Mouse (Mus musculus) A20 (cell line): ENCODE results near the gene Chd2.

Experiments
- DNase-seq: peaks from one replicate; pipeline ENCODE4 v3.0.0-alpha.2; 2011; ENCODE audit warnings: low read depth, low spot score

Chd2 gene

GRCm38 (mm10) chr7:73561492-73562055 is 19.9 kb upstream of the Chd2 start:
- no peak for DNase-seq

GRCm38 (mm10) chr7:73560811-73561210 is 19.2 kb upstream of the Chd2 start:
- no peak for DNase-seq

GRCm38 (mm10) chr7:73559853-73560190 is 18.2 kb upstream of the Chd2 start:
- DNase-seq = no peak

- DNase-seq = peak; percentile 52
These were observed 17.7 kb upstream of the Chd2 start for GRCm38 (mm10) chr7:73559170-73559852.

- DNase-seq = peak; percentile 100
These were observed 16.9 kb upstream of the Chd2 start for GRCm38 (mm10) chr7:73558293-73559169.

- DNase-seq = peak; percentile 47
These were observed 16.1 kb upstream of the Chd2 start for GRCm38 (mm10) chr7:73557671-73558265.

GRCm38 (mm10) chr7:73556688-73557667 is 15.3 kb upstream of the Chd2 start:
- DNase-seq = peak; percentile 80

- DNase-seq = no peak
These were observed 14.4 kb upstream of the Chd2 start for GRCm38 (mm10) chr7:73555918-73556580.

- DNase-seq = no peak
These were observed 13.2 kb upstream of the Chd2 start for GRCm38 (mm10) chr7:73554849-73555248.

GRCm38 (mm10) chr7:73553160-73553559 is 11.5 kb upstream of the Chd2 start:
- no peak for DNase-seq

GRCm38 (mm10) chr7:73552054-73552750 is 10.6 kb upstream of the Chd2 start:
- no peak for DNase-seq

- DNase-seq = no peak
These were observed 9.7 kb upstream of the Chd2 start for GRCm38 (mm10) chr7:73551370-73551769.

- no peak for DNase-seq
These were observed 6.4 kb upstream of the Chd2 start for GRCm38 (mm10) chr7:73548051-73548450.

- DNase-seq = no peak
These were observed 5.2 kb upstream of the Chd2 start for GRCm38 (mm10) chr7:73546561-73547510.

GRCm38 (mm10) chr7:73545004-73545403 is 3.4 kb upstream of the Chd2 start:
- no peak for DNase-seq

- DNase-seq = peak; percentile 64
These were observed 662 bp upstream of the Chd2 start for GRCm38 (mm10) chr7:73542131-73542853.

- no peak for DNase-seq
These were observed 595 bp downstream of the Chd2 start for GRCm38 (mm10) chr7:73541079-73541390.
